Mouse (Mus musculus) testis, adult 2 months (tissue): ENCODE results near the gene Rnf130.

ENCODE experiments used
- CTCF ChIP-seq: fragments of 200-500 bp; IDR thresholded peaks from 2 replicates; pipeline ENCODE4 v1.5.1; 2012; ENCODE audit warnings: low read depth, mild to moderate bottlenecking, inconsistent platforms, low read length, moderate library complexity; ENCODE audit not compliant: control insufficient read depth, insufficient read depth, insufficient replicate concordance
- POLR2A ChIP-seq: fragments of 200-500 bp; IDR thresholded peaks from 2 replicates; pipeline ENCODE4 v1.6.1; 2012; ENCODE audit warnings: low read depth, mild to moderate bottlenecking, inconsistent platforms, low read length, moderate library complexity; ENCODE audit not compliant: control insufficient read depth

GRCm38 (mm10) chr11:50146121-50146520 is 121.0 kb downstream of the Rnf130 start:
- TF ChIP-seq CTCF, result no peak
- no peak for TF ChIP-seq POLR2A
